ENCODE assay signal across 20 mouse cellular contexts in genomic region chr4:120845098-120845497, GRCm38 (mm10). TPM values are rescaled to one million over a fixed set of nuclear protein-coding genes. Genes with fewer than 3 reads are reported as not detected.
A peak's percentile ranks its signal among the peaks of the same experiment; 100 is the strongest.
DNase-seq lines count a peak whose midpoint lies in the region; ATAC-seq lines count a peak whose summit lies in the region.
"Had no signal": no experiment of that assay in that cellular context is flagged by ENCODE, and none has a peak within 500 bp of the region (broad histone marks: within the 10 kb centered on the region; RNA-seq: fewer than 3 reads in every experiment).

No protein-coding gene starts in this region.

- H3K27me3 ChIP-seq in liver, embryonic 13.5 days: peaks cover 18% of the 10 kb centered on the region
- 0 out of 2 replicates have a peak, but pooled peaks cover 12% of the 10 kb centered on the region for H3K27me3 ChIP-seq in hindbrain, embryonic 13.5 days

- WGBS in liver, embryonic 13.5 days (ENCODE audit: insufficient replicate concordance): 30% methylated on average over 4 of the region's 4 CpGs
- WGBS in hindbrain, embryonic 13.5 days: 81% methylated on average over 4 of the region's 4 CpGs

- peak; percentile 70 for ATAC-seq in common myeloid progenitor, adult 5-6 weeks (replicated peaks; ENCODE audit: low read depth, poor library complexity, severe bottlenecking)
- ATAC-seq in liver, embryonic 13.5 days (ENCODE audit: low read depth): peak; percentile 64
- peak; percentile 51 for ATAC-seq in megakaryocyte-erythroid progenitor cell, adult 5-6 weeks (replicated peaks; ENCODE audit: low FRiP score, low TSS enrichment, poor library complexity, severe bottlenecking)
- no peak for ATAC-seq in hindbrain, embryonic 13.5 days (ENCODE audit: low FRiP score)
- ATAC-seq: CD4-positive, CD25-positive, alpha-beta regulatory T cell, adult 4 months had no signal

- 0 out of 2 replicates have a peak overlapping the region, but pooled peaks have one; percentile 19 for H3K9ac ChIP-seq in liver, embryonic 13.5 days
- H3K9ac ChIP-seq in hindbrain, embryonic 13.5 days: no peak overlapping the region
- H3K9ac ChIP-seq: hindbrain, embryonic 14.5 days; limb, embryonic 13.5 days; lung, embryonic 15.5 days had no signal

- peaks cover 49% of the 10 kb centered on the region for H3K4me1 ChIP-seq in liver, embryonic 13.5 days (replicated peaks)
- H3K4me1 ChIP-seq in hindbrain, embryonic 13.5 days (replicated peaks): no peaks in the 10 kb centered on the region
- H3K4me1 ChIP-seq: limb, embryonic 13.5 days; lung, embryonic 15.5 days had no signal

- 0 out of 2 replicates have a peak overlapping the region, but pooled peaks have one; percentile 30 for H3K4me3 ChIP-seq in liver, embryonic 13.5 days (replicated peaks)
- H3K4me3 ChIP-seq in hindbrain, embryonic 13.5 days: no peak overlapping the region
- H3K4me3 ChIP-seq: limb, embryonic 13.5 days; lung, embryonic 15.5 days; myocyte had no signal

- no peaks in the 10 kb centered on the region for H3K9me3 ChIP-seq in liver, embryonic 13.5 days (replicated peaks)
- no peaks in the 10 kb centered on the region for H3K9me3 ChIP-seq in hindbrain, embryonic 13.5 days
- H3K9me3 ChIP-seq: limb, embryonic 13.5 days; lung, embryonic 15.5 days had no signal

- peak overlapping the region; percentile 58 for H3K4me2 ChIP-seq in liver, embryonic 13.5 days
- no peak overlapping the region for H3K4me2 ChIP-seq in hindbrain, embryonic 13.5 days
- H3K4me2 ChIP-seq: hindbrain, embryonic 14.5 days; limb, embryonic 13.5 days; lung, embryonic 15.5 days had no signal

- DNase-seq in heart, adult 11 months: peak; percentile 71
- DNase-seq in heart, postnatal 4 days: no peak
- peak; percentile 29 for DNase-seq in liver, embryonic 13.5 days
- no peak for DNase-seq in Muller cell, postnatal 12 days (ENCODE audit: inconsistent ontology term)
- DNase-seq in adrenal gland, adult (ENCODE audit: inconsistent age in 2 of 2, low spot score in 1 of 2): no peak
- DNase-seq: adrenal gland, adult 8-10 months; cerebellum, postnatal 10 days; embryo, embryonic 11 days; gastrocnemius, postnatal 10 days; kidney, postnatal 36 days; midbrain, embryonic 14.5 days; thymus, postnatal 36 days had no signal

- no peaks in the 10 kb centered on the region for H3K36me3 ChIP-seq in liver, embryonic 13.5 days
- H3K36me3 ChIP-seq in hindbrain, embryonic 13.5 days: no peaks in the 10 kb centered on the region
- H3K36me3 ChIP-seq: limb, embryonic 13.5 days; lung, embryonic 15.5 days had no signal

- peak overlapping the region; percentile 80 for H3K27ac ChIP-seq in liver, embryonic 13.5 days
- no peak overlapping the region for H3K27ac ChIP-seq in hindbrain, embryonic 13.5 days
- H3K27ac ChIP-seq: hindbrain, embryonic 14.5 days; limb, embryonic 13.5 days; lung, embryonic 15.5 days had no signal

RNA-seq across cellular contexts. Expression of gene Rims3, which starts 9.5 kb away (rescaled TPM):
- total RNA-seq in heart, postnatal 4 days (2021): under 1 TPM; 0.21 to 0.29 TPM
- total RNA-seq in common myeloid progenitor, adult 5-6 weeks (2017): 0.05 and 0.19 TPM in 2 replicates
- 0.16 and 0.19 TPM in 2 replicates for polyA plus RNA-seq in liver, embryonic 13.5 days (2015; fragmentation: Nextera tagmentation; extraction: Ambion mirVana)
- not detected in 2 replicates for total RNA-seq in megakaryocyte-erythroid progenitor cell, adult 5-6 weeks (2014; fragmentation: Nextera tagmentation)
- total RNA-seq in megakaryocyte-erythroid progenitor cell, adult 5-6 weeks (2017): not detected in 2 replicates
- 11.9 and 12.4 TPM in 2 replicates for polyA plus RNA-seq in hindbrain, embryonic 13.5 days (2015; fragmentation: Nextera tagmentation; extraction: Ambion mirVana)

RNA-seq across cellular contexts. Expression of gene Nfyc, which starts 13.7 kb away (rescaled TPM):
- total RNA-seq in heart, postnatal 4 days (2021): 10 to 100 TPM; 90.3 to 96.0 TPM
- total RNA-seq in common myeloid progenitor, adult 5-6 weeks (2017): 51.2 and 73.2 TPM in 2 replicates
- 54.1 and 60.4 TPM in 2 replicates for polyA plus RNA-seq in liver, embryonic 13.5 days (2015; fragmentation: Nextera tagmentation; extraction: Ambion mirVana)
- 66.1 and 69.9 TPM in 2 replicates for total RNA-seq in megakaryocyte-erythroid progenitor cell, adult 5-6 weeks (2014; fragmentation: Nextera tagmentation)
- 39.0 and 74.5 TPM in 2 replicates for total RNA-seq in megakaryocyte-erythroid progenitor cell, adult 5-6 weeks (2017)
- 85.8 and 86.3 TPM in 2 replicates for polyA plus RNA-seq in hindbrain, embryonic 13.5 days (2015; fragmentation: Nextera tagmentation; extraction: Ambion mirVana)

Comparison
In these comparisons a context has a peak if more than half of its experiments do, and no peak if none do; other contexts are left out.
1. DNase-seq: peak in heart, adult 11 months (single experiment) and liver, embryonic 13.5 days (single experiment); none in heart, postnatal 4 days (single experiment), Muller cell, postnatal 12 days (single experiment) and adrenal gland, adult (0 of 2).